Mouse (Mus musculus) forebrain, embryonic 14.5 days (tissue): Measurements from ENCODE around the gene Ccdc115. TPM values are rescaled to one million over a fixed set of nuclear protein-coding genes. Genes with fewer than 3 reads are reported as not detected.

Experiments used
- ATAC-seq: fragments of 200-750 bp; cut with Nextera tagmentation; 2 replicates; pipeline ENCODE4 v1.8.0; 2017; ENCODE audit warnings: mild to moderate bottlenecking, moderate library complexity
- DNase-seq: peaks from one replicate; pipeline ENCODE4 v3.0.0-alpha.2; 2015; ENCODE audit warnings: low spot score
- H3K27ac ChIP-seq: fragments of 300-500 bp; sonication (generic); 2 replicates; pipeline ENCODE4 v1.5.1; 2014; ENCODE audit warnings: low read depth, mild to moderate bottlenecking, control low read depth, low read length, moderate library complexity
- H3K27me3 ChIP-seq: fragments of 300-500 bp; sonication (generic); replicated peaks from 2 replicates; pipeline ENCODE4 v1.6.1; 2014; ENCODE audit warnings: low read length, control low read depth, mixed read lengths; ENCODE audit not compliant: control insufficient read depth, insufficient read depth
- H3K36me3 ChIP-seq: fragments of 300-500 bp; sonication (generic); 2 replicates; pipeline ENCODE4 v1.6.1; 2014; ENCODE audit warnings: low read length, control low read depth; ENCODE audit not compliant: control insufficient read depth, insufficient read depth
- H3K4me1 ChIP-seq: fragments of 300-500 bp; sonication (generic); 2 replicates; pipeline ENCODE4 v1.6.1; 2014; ENCODE audit warnings: antibody characterized with exemption, low read length, control low read depth; ENCODE audit not compliant: control insufficient read depth, insufficient read depth
- H3K4me2 ChIP-seq: fragments of 300-500 bp; sonication (generic); 2 replicates; pipeline ENCODE4 v1.6.1; 2014; ENCODE audit warnings: mild to moderate bottlenecking, control low read depth, low read length
- H3K4me3 ChIP-seq: fragments of 300-500 bp; sonication (generic); 2 replicates; pipeline ENCODE4 v1.5.1; 2014; ENCODE audit warnings: low read depth, low read length, control low read depth
- H3K9ac ChIP-seq: fragments of 300-500 bp; sonication (generic); 2 replicates; pipeline ENCODE4 v1.6.1; 2014; ENCODE audit warnings: mild to moderate bottlenecking, low read length, control low read depth, moderate library complexity
- H3K9me3 ChIP-seq: fragments of 300-500 bp; sonication (generic); replicated peaks from 2 replicates; pipeline ENCODE4 v1.6.1; 2016; ENCODE audit warnings: low read length, control low read depth, mixed read lengths; ENCODE audit not compliant: control insufficient read depth
- WGBS: fragments of 180-500 bp; shearing (Covaris S2); extraction: QIAGEN DNeasy Blood & Tissue Kit; methylation state at CpG from one replicate; pipeline ENCODE4 v1.1.7; 2014; 5-methylcytosine and 5-hydroxymethylcytosine counted together
- polyA plus RNA-seq: library from polyadenylated mRNA; unstranded; fragments of >200 nt; fragmentation: Nextera tagmentation; extraction: Ambion mirVana; gene quantifications from 2 replicates; pipeline ENCODE4 v1.2.1, GENCODE M21; 2014

Gene Ccdc115
- polyA plus RNA-seq, 1 experiment from 2014 or later, result 69.8 TPM

- H3K36me3 ChIP-seq, result 0 out of 2 replicates have a peak, but pooled peaks cover 6% of the 10 kb centered on the region
- no peaks in the 10 kb centered on the region for H3K27me3 ChIP-seq
- peaks cover 9% of the 10 kb centered on the region; the same call in 1 of the 2 replicates for H3K9me3 ChIP-seq
- ATAC-seq, result peak; percentile 27
- H3K27ac ChIP-seq, result peak overlapping the region; percentile 87
- H3K9ac ChIP-seq, result peak overlapping the region; percentile 82
- peak overlapping the region; percentile 60 for H3K4me3 ChIP-seq
- H3K4me2 ChIP-seq, result peak overlapping the region; percentile 50
- DNase-seq, result peak; percentile 95
- peaks cover 13% of the 10 kb centered on the region for H3K4me1 ChIP-seq
- WGBS, result under 1% methylated on average over 30 of the region's 30 CpGs
Measured at GRCm38 (mm10) chr1:34434660-34435160, 4.8 kb downstream of the Ccdc115 start.

- peaks cover 13% of the 10 kb centered on the region for H3K4me1 ChIP-seq
- peak overlapping the region; percentile 86; the same call in 1 of the 2 replicates for H3K27ac ChIP-seq
- H3K4me3 ChIP-seq, result peak overlapping the region; percentile 60
- H3K27me3 ChIP-seq, result no peaks in the 10 kb centered on the region
- DNase-seq (peak; percentile 61), ATAC-seq (no peak)
- peak overlapping the region; percentile 50 for H3K4me2 ChIP-seq
- peaks cover 9% of the 10 kb centered on the region; the same call in 1 of the 2 replicates for H3K9me3 ChIP-seq
- WGBS, result 4% methylated on average over 19 of the region's 19 CpGs
- peak overlapping the region; percentile 58; the same call in 1 of the 2 replicates for H3K9ac ChIP-seq
- 0 out of 2 replicates have a peak, but pooled peaks cover 6% of the 10 kb centered on the region for H3K36me3 ChIP-seq
Measured at GRCm38 (mm10) chr1:34433891-34434521, 5.5 kb downstream of the Ccdc115 start.

- DNase-seq, result peak; percentile 78
- WGBS, result 4% methylated on average over 35 of the region's 35 CpGs
- peak overlapping the region; percentile 45 for H3K4me3 ChIP-seq
- ATAC-seq, result peak; percentile 49
- peak overlapping the region; percentile 50 for H3K4me2 ChIP-seq
- peak overlapping the region; percentile 75 for H3K9ac ChIP-seq
- peak overlapping the region; percentile 86 for H3K27ac ChIP-seq
- H3K27me3 ChIP-seq, result no peaks in the 10 kb centered on the region
- H3K4me1 ChIP-seq, result peaks cover 8% of the 10 kb centered on the region
- H3K36me3 ChIP-seq, result 0 out of 2 replicates have a peak, but pooled peaks cover 6% of the 10 kb centered on the region
- H3K9me3 ChIP-seq, result peaks cover 9% of the 10 kb centered on the region; the same call in 1 of the 2 replicates
Measured at GRCm38 (mm10) chr1:34432776-34433481, 6.5 kb downstream of the Ccdc115 start.

- Histone ChIP-seq H3K9me3 (peaks cover 9% of the 10 kb centered on the region; the same call in 1 of the 2 replicates), H3K4me2 (peak overlapping the region; percentile 50), H3K4me1 (peaks cover 8% of the 10 kb centered on the region), H3K27me3 (no peaks in the 10 kb centered on the region), H3K27ac (0 out of 2 replicates have a peak overlapping the region, but pooled peaks have one; percentile 86), H3K9ac (peak overlapping the region; percentile 75), H3K36me3 (0 out of 2 replicates have a peak, but pooled peaks cover 6% of the 10 kb centered on the region), H3K4me3 (peak overlapping the region; percentile 45)
- 36% methylated on average over 13 of the region's 13 CpGs for WGBS
- no peak for ATAC-seq
- DNase-seq, result peak; percentile 46
Measured at GRCm38 (mm10) chr1:34432411-34432775, 7.1 kb downstream of the Ccdc115 start.

GRCm38 (mm10) chr1:34431431-34431830 lies 8.0 kb downstream of the Ccdc115 start:
- Histone ChIP-seq H3K9ac (no peak overlapping the region), H3K4me2 (no peak overlapping the region), H3K4me1 (peaks cover 8% of the 10 kb centered on the region), H3K36me3 (no peaks in the 10 kb centered on the region), H3K4me3 (no peak overlapping the region), H3K27ac (no peak overlapping the region), H3K27me3 (no peaks in the 10 kb centered on the region), H3K9me3 (peaks cover 10% of the 10 kb centered on the region; the same call in 1 of the 2 replicates)
- DNase-seq (no peak), ATAC-seq (no peak)
- 99% methylated on average over 9 of the region's 9 CpGs for WGBS

- WGBS, result 97% methylated on average over 3 of the region's 3 CpGs
- DNase-seq, result no peak
- ATAC-seq, result no peak
Measured at GRCm38 (mm10) chr1:34430981-34431380, 8.5 kb downstream of the Ccdc115 start.

GRCm38 (mm10) chr1:34429281-34429680 lies 10.2 kb downstream of the Ccdc115 start:
- peaks cover 8% of the 10 kb centered on the region for H3K4me1 ChIP-seq
- H3K4me2 ChIP-seq, result no peak overlapping the region
- no peaks in the 10 kb centered on the region for H3K36me3 ChIP-seq
- no peak overlapping the region for H3K27ac ChIP-seq
- H3K4me3 ChIP-seq, result no peak overlapping the region
- DNase-seq (no peak), ATAC-seq (no peak)
- peaks cover 12% of the 10 kb centered on the region; the same call in 1 of the 2 replicates for H3K9me3 ChIP-seq
- H3K27me3 ChIP-seq, result no peaks in the 10 kb centered on the region
- H3K9ac ChIP-seq, result no peak overlapping the region
- 93% methylated on average over 4 of the region's 4 CpGs for WGBS

More at GRCm38 (mm10) chr1:34430981-34431380, 8.5 kb downstream of the Ccdc115 start:
- Histone ChIP-seq H3K4me2 (no peak overlapping the region), H3K4me3 (no peak overlapping the region), H3K27ac (no peak overlapping the region), H3K9me3 (peaks cover 12% of the 10 kb centered on the region; the same call in 1 of the 2 replicates), H3K27me3 (no peaks in the 10 kb centered on the region), H3K36me3 (no peaks in the 10 kb centered on the region), H3K9ac (no peak overlapping the region), H3K4me1 (peaks cover 8% of the 10 kb centered on the region)

GRCm38 (mm10) chr1:34428466-34428865 lies 11.0 kb downstream of the Ccdc115 start:
- no peak overlapping the region for H3K4me2 ChIP-seq
- H3K9ac ChIP-seq, result no peak overlapping the region
- no peak for DNase-seq
- peaks cover 12% of the 10 kb centered on the region; the same call in 1 of the 2 replicates for H3K9me3 ChIP-seq
- no peak overlapping the region for H3K27ac ChIP-seq
- WGBS, result 95% methylated on average over 2 of the region's 2 CpGs
- no peak for ATAC-seq
- peaks cover under 1% of the 10 kb centered on the region for H3K4me1 ChIP-seq
- no peaks in the 10 kb centered on the region for H3K27me3 ChIP-seq
- H3K36me3 ChIP-seq, result no peaks in the 10 kb centered on the region
- H3K4me3 ChIP-seq, result no peak overlapping the region
